Mouse (Mus musculus) natural killer cell, adult 2 months (primary cell): Measurements from ENCODE around the gene Tcf19.

Source experiments
- DNase-seq, 2 experiments: peaks; one replicate each; pipeline ENCODE4 v3.0.0; 2022; ENCODE audit warnings: low spot score in 2 of 2

Tcf19 gene

GRCm38 (mm10) chr17:35485702-35486101, 30.9 kb downstream of the Tcf19 start:
- no peak for DNase-seq

GRCm38 (mm10) chr17:35484066-35484465, 32.6 kb downstream of the Tcf19 start:
- DNase-seq, result peak; percentile 52 to 63

- DNase-seq, result no peak
Observed at GRCm38 (mm10) chr17:35469842-35470751, 46.5 kb downstream of the Tcf19 start, which contains the start of gene H2-Q10. Gene H2-Q10 (plus strand): TSS chr17:35470089.

GRCm38 (mm10) chr17:35468936-35469335, 47.7 kb downstream of the Tcf19 start:
- DNase-seq, result peak in 1 of 2 experiments; percentile 54

- peak in 1 of 2 experiments; percentile 30 for DNase-seq
Observed at GRCm38 (mm10) chr17:35465651-35466050, 51.0 kb downstream of the Tcf19 start.
